Mouse (Mus musculus) kidney, adult 2 months (tissue): ENCODE data around the gene Nolc1.
"Not testable (repeated sequence)": the region's sequence is repeated elsewhere in the genome, so short reads cannot be mapped to it uniquely, and the experiment has no call there.

Source experiments
- CTCF ChIP-seq: fragments of 200-500 bp; conservative IDR thresholded peaks from 2 replicates; pipeline ENCODE4 v1.5.1; 2011; ENCODE audit warnings: low read depth, mild to moderate bottlenecking, control low read depth, low read length, moderate library complexity, mixed read lengths; ENCODE audit not compliant: insufficient read depth, insufficient read length
- POLR2A ChIP-seq: fragments of 200-500 bp; IDR thresholded peaks from one replicate; pipeline ENCODE4 v1.6.1; 2011; ENCODE audit warnings: low read depth, low read length, control low read depth

GRCm38 (mm10) chr19:46129737-46130136 lies 54.1 kb downstream of the Nolc1 start:
- not testable (repeated sequence) for TF ChIP-seq CTCF, POLR2A
